Mouse (Mus musculus) E14TG2a.4 (cell line): ENCODE measurements around the gene Ptger3.

Source experiments
- H3K27me3 ChIP-seq: 2 replicates; pipeline ENCODE4 v1.6.1; 2014; ENCODE audit warnings: low read length, control low read depth; ENCODE audit not compliant: insufficient read depth
- H3K36me3 ChIP-seq: 2 replicates; pipeline ENCODE4 v1.6.1; 2014; ENCODE audit warnings: low read length, control low read depth; ENCODE audit not compliant: insufficient read depth
- H3K4me1 ChIP-seq: replicated peaks from 2 replicates; pipeline ENCODE4 v1.6.1; 2014; ENCODE audit warnings: low read depth, low read length, control low read depth
- H3K4me3 ChIP-seq: replicated peaks from 2 replicates; pipeline ENCODE4 v1.5.1; 2014; ENCODE audit warnings: mild to moderate bottlenecking, low read length
- H3K9me3 ChIP-seq: 2 replicates; pipeline ENCODE4 v1.6.1; 2014; ENCODE audit warnings: low read length, control low read depth
- CTCF ChIP-seq: conservative IDR thresholded peaks from 2 replicates; pipeline ENCODE4 v1.5.1; 2014; ENCODE audit warnings: low read length
- NANOG ChIP-seq: IDR thresholded peaks from 2 replicates; pipeline ENCODE4 v1.6.1; 2014; ENCODE audit warnings: borderline replicate concordance, low read length, mixed read lengths
- POU5F1 ChIP-seq: IDR thresholded peaks from 2 replicates; pipeline ENCODE4 v1.6.1; 2014; ENCODE audit warnings: low read length, borderline replicate concordance

Gene Ptger3

DNA sequence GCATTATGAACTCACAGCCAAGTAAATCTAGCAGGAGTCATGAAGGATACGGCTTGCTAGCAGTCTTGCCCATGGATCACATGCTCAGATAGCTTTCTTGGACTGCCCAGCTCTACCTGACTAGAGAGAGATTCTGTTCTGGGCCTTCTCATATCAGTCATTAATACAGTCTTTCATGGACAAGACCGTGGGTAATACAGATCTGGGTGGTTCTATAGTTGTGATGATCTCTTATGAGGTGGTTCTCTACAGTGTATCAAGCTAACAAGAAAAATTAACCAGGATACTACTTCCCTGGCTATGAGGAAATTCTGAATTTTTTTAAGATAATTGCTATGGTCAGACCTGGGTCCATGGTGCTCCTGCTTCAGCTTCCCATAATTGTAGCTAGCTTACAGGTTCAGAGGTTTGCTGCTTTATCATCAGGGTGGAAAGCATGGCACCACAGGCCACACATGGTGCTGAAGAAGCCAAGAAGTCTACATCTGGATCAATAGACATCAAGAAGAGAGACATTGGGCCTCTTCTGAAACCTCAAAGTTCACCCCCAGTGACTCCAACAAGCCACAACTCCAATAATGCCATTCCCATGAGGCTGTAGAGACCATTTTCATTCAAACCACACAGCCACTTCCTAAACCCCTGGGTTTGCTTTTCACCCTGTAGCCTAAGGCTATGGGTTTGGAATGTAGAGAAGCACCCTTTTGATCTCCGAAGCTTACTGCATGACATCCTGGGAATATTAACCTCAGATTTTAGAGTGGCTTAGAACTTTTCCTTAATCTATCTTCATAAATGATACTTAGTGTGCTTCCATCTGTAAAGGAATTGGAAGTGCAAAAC lies 16.7 kb upstream of the Ptger3 start:
- no peak for TF ChIP-seq NANOG
- no peak for TF ChIP-seq CTCF
- TF ChIP-seq POU5F1 = no peak

DNA sequence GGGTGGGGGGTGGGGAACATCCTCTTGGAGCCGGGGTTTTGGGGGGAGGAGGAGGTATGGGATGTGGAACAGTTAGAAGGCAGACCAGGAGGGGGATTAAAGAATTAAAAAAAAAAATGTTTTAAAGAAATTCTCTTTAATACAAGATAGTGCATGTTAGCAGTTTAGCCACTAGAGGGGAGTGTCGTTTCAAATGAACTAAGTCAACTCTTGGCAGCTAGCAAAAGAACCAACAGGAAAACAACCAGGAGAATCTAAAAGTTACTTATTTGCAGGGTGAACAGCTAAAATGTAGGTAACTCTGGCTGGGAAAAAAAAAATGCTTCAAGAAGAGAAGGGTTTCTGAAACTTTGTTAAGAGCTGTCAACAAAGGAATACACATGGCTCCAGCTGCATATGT lies 1.5 kb upstream of the Ptger3 start:
- Histone ChIP-seq H3K4me1 (peaks cover 11% of the 10 kb centered on the region), H3K36me3 (no peaks in the 10 kb centered on the region), H3K27me3 (peaks cover 34% of the 10 kb centered on the region), H3K9me3 (no peaks in the 10 kb centered on the region), H3K4me3 (no peak overlapping the region)
- TF ChIP-seq POU5F1 (no peak), NANOG (no peak), CTCF (peak; percentile 58)

More for the DNA sequence above, 16.7 kb upstream of the Ptger3 start:
- Histone ChIP-seq H3K36me3 (peaks cover 51% of the 10 kb centered on the region), H3K27me3 (no peaks in the 10 kb centered on the region), H3K4me3 (no peak overlapping the region), H3K4me1 (peaks cover 11% of the 10 kb centered on the region), H3K9me3 (no peaks in the 10 kb centered on the region)

DNA sequence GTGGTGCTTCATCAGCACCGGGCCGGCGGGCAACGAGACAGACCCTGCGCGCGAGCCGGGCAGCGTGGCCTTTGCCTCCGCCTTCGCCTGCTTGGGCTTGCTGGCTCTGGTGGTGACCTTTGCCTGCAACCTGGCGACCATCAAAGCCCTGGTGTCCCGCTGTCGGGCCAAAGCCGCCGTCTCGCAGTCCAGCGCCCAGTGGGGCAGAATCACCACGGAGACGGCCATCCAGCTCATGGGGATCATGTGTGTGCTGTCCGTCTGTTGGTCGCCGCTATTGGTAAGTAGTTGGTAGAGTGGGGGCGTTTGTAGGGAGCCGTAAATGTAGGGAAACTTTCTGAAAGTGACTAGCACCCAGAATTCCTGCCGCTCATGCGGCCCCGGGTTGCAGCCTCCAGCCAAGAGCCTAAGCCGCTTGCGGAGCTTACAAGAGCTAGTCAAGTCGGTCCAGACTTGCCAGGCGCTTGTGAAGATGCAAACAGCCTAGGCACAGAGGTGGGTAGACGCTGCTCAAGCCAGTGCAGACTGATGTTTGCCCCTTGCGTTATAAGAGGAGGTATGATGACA lies 957 bp downstream of the Ptger3 start:
- peaks cover 42% of the 10 kb centered on the region for H3K27me3 ChIP-seq
- peak overlapping the region; percentile 82 for H3K4me3 ChIP-seq
- H3K4me1 ChIP-seq = peaks cover 11% of the 10 kb centered on the region
- H3K9me3 ChIP-seq = no peaks in the 10 kb centered on the region
- no peaks in the 10 kb centered on the region for H3K36me3 ChIP-seq
- TF ChIP-seq POU5F1 = no peak
- TF ChIP-seq NANOG = no peak
- no peak for TF ChIP-seq CTCF

DNA sequence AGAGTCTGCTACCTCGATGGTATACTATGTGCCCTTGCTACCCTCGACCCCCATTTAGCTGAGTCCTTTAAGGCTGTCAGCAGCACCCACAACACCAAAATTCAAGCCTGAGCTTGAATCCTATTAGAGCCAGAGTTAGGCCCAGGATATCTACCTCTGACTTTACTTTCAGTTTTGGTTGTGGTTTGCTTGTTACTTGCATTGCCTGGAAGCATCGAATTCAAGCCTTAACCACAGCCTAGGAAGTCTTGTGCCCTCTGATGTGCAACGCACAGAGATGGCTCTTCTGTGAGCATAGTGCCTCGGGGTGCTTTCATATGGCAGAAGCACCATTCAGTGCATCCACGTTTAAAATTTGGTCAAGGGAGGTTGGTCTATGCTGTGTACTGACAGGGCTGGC lies 5.3 kb downstream of the Ptger3 start:
- no peak overlapping the region for H3K4me3 ChIP-seq
- TF ChIP-seq CTCF = no peak
- no peak for TF ChIP-seq POU5F1
- TF ChIP-seq NANOG = no peak
- peaks cover 36% of the 10 kb centered on the region for H3K27me3 ChIP-seq
- H3K36me3 ChIP-seq = no peaks in the 10 kb centered on the region
- H3K4me1 ChIP-seq = peaks cover 9% of the 10 kb centered on the region
- no peaks in the 10 kb centered on the region for H3K9me3 ChIP-seq

DNA sequence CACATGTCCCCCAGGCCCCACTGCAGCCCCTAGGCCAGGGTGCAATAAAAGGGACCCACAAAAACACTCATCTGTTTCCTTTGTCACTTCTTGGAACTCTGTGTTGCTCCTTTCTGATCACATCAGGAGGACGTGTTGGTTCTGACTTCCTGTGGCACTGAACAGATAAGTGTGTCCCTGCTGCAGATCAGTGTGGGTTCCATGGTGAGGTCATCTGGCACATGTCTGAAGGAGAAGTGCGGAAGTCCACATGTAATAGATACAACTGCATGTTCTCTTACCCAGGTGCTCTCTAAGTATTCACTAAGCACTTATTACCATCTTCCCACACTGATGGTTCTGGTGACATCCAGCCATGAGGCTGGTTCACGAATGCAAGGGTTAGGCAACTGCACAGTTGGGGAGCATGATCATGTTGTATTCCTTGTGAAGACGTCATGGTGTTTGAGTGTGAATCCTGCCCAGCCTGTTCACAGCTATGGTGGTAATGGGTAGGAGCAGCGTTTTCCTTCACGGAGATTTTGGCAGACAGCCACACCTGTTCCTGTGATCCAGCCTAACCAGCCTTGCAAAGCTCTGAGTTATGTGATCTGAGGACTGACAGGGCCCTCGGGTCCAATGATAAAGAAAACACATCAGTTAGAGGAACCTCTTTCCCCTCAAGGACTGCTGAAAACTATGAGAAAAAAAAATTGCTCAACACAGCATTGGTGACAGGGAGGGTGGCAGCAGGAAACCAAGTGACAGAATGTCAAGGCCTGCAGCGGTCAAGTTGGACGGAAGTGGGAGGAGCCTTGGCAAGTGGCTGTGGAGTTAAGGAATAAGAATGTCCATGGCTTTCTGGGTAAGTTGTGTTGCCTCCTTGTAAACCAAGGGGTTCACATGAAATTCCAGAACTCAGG lies 9.0 kb downstream of the Ptger3 start:
- TF ChIP-seq NANOG (no peak), CTCF (no peak), POU5F1 (no peak)
- H3K4me3 ChIP-seq = no peak overlapping the region
- H3K4me1 ChIP-seq = no peaks in the 10 kb centered on the region
- no peaks in the 10 kb centered on the region for H3K36me3 ChIP-seq
- peaks cover 4% of the 10 kb centered on the region; the same call in 1 of the 2 replicates for H3K27me3 ChIP-seq
- no peaks in the 10 kb centered on the region for H3K9me3 ChIP-seq

DNA sequence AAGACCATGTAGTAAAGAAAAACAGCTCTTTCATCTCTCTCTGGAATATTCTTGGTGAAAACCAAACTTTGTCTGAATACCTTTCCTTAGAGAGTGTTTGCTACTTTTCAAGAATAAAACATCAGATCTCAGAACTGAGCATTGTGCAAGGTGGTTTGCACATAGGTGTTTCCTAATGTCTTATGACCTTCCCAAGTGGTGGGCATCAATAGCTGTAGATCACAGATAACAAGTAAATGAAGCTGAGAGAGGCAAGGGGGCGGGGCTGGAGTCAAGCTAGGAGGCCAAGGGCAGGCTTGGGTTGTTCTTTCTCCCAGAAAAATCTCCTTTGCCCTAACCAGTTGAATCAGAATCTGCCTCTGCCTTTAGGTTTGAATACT lies 9.6 kb downstream of the Ptger3 start:
- Histone ChIP-seq H3K27me3 (peaks cover 3% of the 10 kb centered on the region; the same call in 1 of the 2 replicates), H3K36me3 (no peaks in the 10 kb centered on the region), H3K9me3 (no peaks in the 10 kb centered on the region), H3K4me1 (no peaks in the 10 kb centered on the region), H3K4me3 (no peak overlapping the region)
- TF ChIP-seq CTCF (no peak), NANOG (no peak), POU5F1 (no peak)

DNA sequence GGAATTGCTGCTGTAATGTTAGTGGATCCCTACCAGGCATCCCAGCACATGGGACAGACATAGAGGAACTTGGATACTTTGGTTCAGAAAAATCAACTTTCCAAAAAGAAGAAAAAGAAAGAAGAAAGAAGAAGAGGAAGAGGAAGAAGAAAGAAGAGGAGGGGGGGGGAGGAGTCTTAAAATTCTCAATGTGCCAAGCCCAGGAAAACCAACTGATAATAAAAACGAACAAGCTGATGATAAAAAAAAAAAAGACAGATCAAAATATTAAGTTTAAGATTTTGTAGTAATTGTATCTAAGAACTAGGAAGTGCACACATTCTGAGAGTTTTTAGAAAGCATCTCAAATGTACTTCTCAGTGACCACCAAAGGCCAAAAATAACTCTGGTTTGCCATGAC lies 10.2 kb downstream of the Ptger3 start:
- no peak for TF ChIP-seq POU5F1
- TF ChIP-seq NANOG = no peak
- Histone ChIP-seq H3K9me3 (no peaks in the 10 kb centered on the region), H3K4me3 (no peak overlapping the region), H3K27me3 (peaks cover 3% of the 10 kb centered on the region; the same call in 1 of the 2 replicates), H3K4me1 (no peaks in the 10 kb centered on the region), H3K36me3 (no peaks in the 10 kb centered on the region)
